Mouse (Mus musculus): ENCODE data around the gene Cbll1.
A peak's percentile ranks its signal among the peaks of the same experiment; 100 is the strongest.

Cbll1 gene

GRCm38 (mm10) chr12:31499314-31500131, at the start of gene Cbll1:
TSS of gene Cbll1 (minus strand) at chr12:31499616.
- DNase-seq = peak; percentile 98

GRCm38 (mm10) chr12:31546061-31546460, 46.6 kb upstream of the Cbll1 start:
- no peak for DNase-seq

GRCm38 (mm10) chr12:31545219-31545618, 45.8 kb upstream of the Cbll1 start:
- no peak for DNase-seq

- no peak for DNase-seq
Observed at GRCm38 (mm10) chr12:31541541-31541940, 42.1 kb upstream of the Cbll1 start.

GRCm38 (mm10) chr12:31539783-31540182, 40.4 kb upstream of the Cbll1 start:
- no peak for DNase-seq

- DNase-seq = no peak
Observed at GRCm38 (mm10) chr12:31537515-31538230, 38.3 kb upstream of the Cbll1 start.

GRCm38 (mm10) chr12:31534060-31534843, 34.8 kb upstream of the Cbll1 start:
- no peak for DNase-seq

GRCm38 (mm10) chr12:31533218-31533908, 33.9 kb upstream of the Cbll1 start:
- DNase-seq = no peak

- DNase-seq = no peak
Observed at GRCm38 (mm10) chr12:31532054-31532453, 32.6 kb upstream of the Cbll1 start.

GRCm38 (mm10) chr12:31527407-31527806, 28.0 kb upstream of the Cbll1 start:
- no peak for DNase-seq

- no peak for DNase-seq
Observed at GRCm38 (mm10) chr12:31521371-31521770, 22.0 kb upstream of the Cbll1 start.

- DNase-seq = peak in 1 of 2 experiments; percentile 10
Observed at GRCm38 (mm10) chr12:31520119-31520518, 20.7 kb upstream of the Cbll1 start.

GRCm38 (mm10) chr12:31513724-31514503, 14.5 kb upstream of the Cbll1 start:
- no peak for DNase-seq

- DNase-seq = no peak
Observed at GRCm38 (mm10) chr12:31512634-31513411, 13.4 kb upstream of the Cbll1 start.

GRCm38 (mm10) chr12:31511218-31511617, 11.8 kb upstream of the Cbll1 start:
- DNase-seq = no peak

- no peak for DNase-seq
Observed at GRCm38 (mm10) chr12:31508496-31508895, 9.1 kb upstream of the Cbll1 start.

GRCm38 (mm10) chr12:31507718-31508364, 8.4 kb upstream of the Cbll1 start:
- peak; percentile 23 to 51 for DNase-seq

GRCm38 (mm10) chr12:31503211-31503610, 3.8 kb upstream of the Cbll1 start:
- no peak for DNase-seq

- DNase-seq = no peak
Observed at GRCm38 (mm10) chr12:31501266-31501665, 1.9 kb upstream of the Cbll1 start.

GRCm38 (mm10) chr12:31500196-31500595, 780 bp upstream of the Cbll1 start:
- DNase-seq = no peak

Measured in cerebellum, postnatal 36 days (tissue).